Mouse (Mus musculus): ENCODE data around the gene G430095P16Rik. TPM values are rescaled to one million over a fixed set of nuclear protein-coding genes. Genes with fewer than 3 reads are reported as not detected.

Gene G430095P16Rik
- polyA plus RNA-seq, 1 experiment from 2014 or later: 4.8 TPM

DNA sequence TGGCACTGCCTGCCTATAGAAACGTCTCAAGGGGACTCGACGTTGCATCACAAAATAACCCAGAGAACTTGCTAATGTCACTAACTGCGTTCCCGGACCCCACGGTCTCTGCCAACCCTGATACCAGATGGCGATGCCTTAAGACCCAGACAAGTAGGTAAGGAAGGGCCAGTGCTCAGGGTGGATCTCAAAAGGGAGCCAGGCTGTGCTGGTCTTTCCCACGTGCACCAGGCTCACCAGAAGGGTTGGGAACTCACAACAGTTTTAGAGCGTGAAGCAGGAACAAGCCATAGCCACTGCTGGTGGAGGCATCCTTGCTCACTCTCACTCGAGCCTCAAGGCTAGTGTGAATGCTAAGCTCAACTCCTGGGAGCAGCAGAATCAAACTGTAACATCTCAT, 44.4 kb downstream of the G430095P16Rik start:
- Histone ChIP-seq H3K4me1 (ENCODE audit: insufficient read depth) (peaks cover 2% of the 10 kb centered on the region), H3K4me3 (ENCODE audit: low read depth, low read length) (no peak overlapping the region), H3K9me3 (ENCODE audit: low read length) (no peaks in the 10 kb centered on the region), H3K27ac (ENCODE audit: low read depth) (no peak overlapping the region), H3K4me2 (ENCODE audit: low read depth, low read length) (no peak overlapping the region), H3K9ac (replicated peaks) (no peak overlapping the region), H3K27me3 (ENCODE audit: insufficient read depth, low read length) (peaks cover 13% of the 10 kb centered on the region), H3K36me3 (replicated peaks; ENCODE audit: insufficient read depth, low read length) (no peaks in the 10 kb centered on the region)
- WGBS (ENCODE audit: insufficient replicate concordance): 81% methylated on average over 10 of the region's 10 CpGs
- DNase-seq (no peak), ATAC-seq (no peak)
- no peak for TF ChIP-seq CTCF (IDR thresholded peaks at IDR 0.05; ENCODE audit: low read depth)
- no peak for TF ChIP-seq EP300 (IDR thresholded peaks at IDR 0.05; ENCODE audit: low read depth)

DNA sequence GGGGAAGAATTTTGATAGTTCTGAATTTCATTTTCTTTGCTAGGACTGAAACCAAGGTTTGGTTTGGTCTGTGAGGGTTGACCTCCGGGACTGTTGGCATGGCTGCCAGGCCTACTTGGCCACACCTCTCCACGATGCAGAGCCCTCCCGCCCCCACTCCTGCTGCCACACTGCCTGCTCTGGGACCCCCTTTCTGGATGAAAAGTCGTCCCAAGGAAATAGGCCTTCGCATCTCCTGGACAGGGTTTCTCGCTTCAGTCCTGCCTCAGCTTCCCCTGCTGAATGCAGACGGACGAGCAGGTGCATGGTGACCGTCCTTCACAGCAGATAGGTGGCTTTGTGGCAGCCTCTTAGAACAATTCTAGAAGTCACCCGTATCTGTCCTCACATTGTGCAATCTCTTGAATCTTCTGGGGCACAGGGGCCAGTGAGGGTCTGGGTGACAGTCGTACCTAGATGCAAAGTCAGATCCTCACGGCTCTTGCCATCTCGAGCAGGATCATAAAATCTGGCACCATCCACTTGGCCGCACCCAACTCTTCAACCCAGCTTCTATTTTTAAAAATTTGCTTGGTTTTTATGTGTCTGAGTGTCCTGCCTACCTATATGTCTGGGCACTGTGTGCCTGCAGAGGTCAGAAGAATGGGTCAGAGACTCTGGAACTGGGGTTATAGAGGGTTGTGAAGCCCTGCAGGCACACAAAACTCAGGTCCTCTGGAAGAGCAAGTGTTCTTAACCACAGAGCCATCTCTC, 45.7 kb downstream of the G430095P16Rik start:
- ATAC-seq: no peak
- Histone ChIP-seq H3K9ac (replicated peaks) (no peak overlapping the region), H3K27ac (ENCODE audit: low read depth) (no peak overlapping the region), H3K4me3 (ENCODE audit: low read depth, low read length) (no peak overlapping the region), H3K27me3 (ENCODE audit: insufficient read depth, low read length) (peaks cover 19% of the 10 kb centered on the region), H3K9me3 (ENCODE audit: low read length) (no peaks in the 10 kb centered on the region), H3K36me3 (replicated peaks; ENCODE audit: insufficient read depth, low read length) (no peaks in the 10 kb centered on the region), H3K4me1 (ENCODE audit: insufficient read depth) (peaks cover 5% of the 10 kb centered on the region), H3K4me2 (ENCODE audit: low read depth, low read length) (no peak overlapping the region)
- 83% methylated on average over 14 of the region's 14 CpGs for WGBS (ENCODE audit: insufficient replicate concordance)
- DNase-seq: no peak
- no peak for TF ChIP-seq EP300 (IDR thresholded peaks at IDR 0.05; ENCODE audit: low read depth)
- TF ChIP-seq CTCF (IDR thresholded peaks at IDR 0.05; ENCODE audit: low read depth): no peak

DNA sequence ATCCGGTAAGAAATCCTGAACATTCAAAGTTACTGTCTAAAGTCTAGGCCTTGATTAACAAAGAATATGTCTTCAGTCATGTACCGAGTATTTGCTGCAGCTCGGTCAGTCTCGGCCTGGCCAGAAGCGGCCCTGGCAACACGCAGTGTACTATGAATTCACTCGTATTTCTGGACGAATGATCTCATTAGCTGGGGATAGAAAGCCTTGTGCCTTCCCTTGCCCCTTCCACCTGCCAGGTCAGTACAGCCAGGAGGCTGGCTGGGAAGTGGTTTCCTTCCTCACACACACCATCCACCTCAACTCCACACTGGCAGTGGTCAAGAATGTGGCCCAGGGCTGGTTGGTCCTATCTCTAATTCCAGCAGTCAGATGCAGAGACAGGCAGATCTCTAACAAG, 46.5 kb downstream of the G430095P16Rik start:
- Histone ChIP-seq H3K9ac (replicated peaks) (no peak overlapping the region), H3K9me3 (ENCODE audit: low read length) (no peaks in the 10 kb centered on the region), H3K36me3 (replicated peaks; ENCODE audit: insufficient read depth, low read length) (no peaks in the 10 kb centered on the region), H3K4me3 (ENCODE audit: low read depth, low read length) (no peak overlapping the region), H3K27me3 (ENCODE audit: insufficient read depth, low read length) (peaks cover 27% of the 10 kb centered on the region), H3K27ac (ENCODE audit: low read depth) (no peak overlapping the region), H3K4me1 (ENCODE audit: insufficient read depth) (peaks cover 7% of the 10 kb centered on the region), H3K4me2 (ENCODE audit: low read depth, low read length) (no peak overlapping the region)
- ATAC-seq: no peak
- 94% methylated on average over 8 of the region's 8 CpGs for WGBS (ENCODE audit: insufficient replicate concordance)
- TF ChIP-seq EP300 (IDR thresholded peaks at IDR 0.05; ENCODE audit: low read depth) (no peak), CTCF (IDR thresholded peaks at IDR 0.05; ENCODE audit: low read depth) (no peak)
- DNase-seq: no peak

DNA sequence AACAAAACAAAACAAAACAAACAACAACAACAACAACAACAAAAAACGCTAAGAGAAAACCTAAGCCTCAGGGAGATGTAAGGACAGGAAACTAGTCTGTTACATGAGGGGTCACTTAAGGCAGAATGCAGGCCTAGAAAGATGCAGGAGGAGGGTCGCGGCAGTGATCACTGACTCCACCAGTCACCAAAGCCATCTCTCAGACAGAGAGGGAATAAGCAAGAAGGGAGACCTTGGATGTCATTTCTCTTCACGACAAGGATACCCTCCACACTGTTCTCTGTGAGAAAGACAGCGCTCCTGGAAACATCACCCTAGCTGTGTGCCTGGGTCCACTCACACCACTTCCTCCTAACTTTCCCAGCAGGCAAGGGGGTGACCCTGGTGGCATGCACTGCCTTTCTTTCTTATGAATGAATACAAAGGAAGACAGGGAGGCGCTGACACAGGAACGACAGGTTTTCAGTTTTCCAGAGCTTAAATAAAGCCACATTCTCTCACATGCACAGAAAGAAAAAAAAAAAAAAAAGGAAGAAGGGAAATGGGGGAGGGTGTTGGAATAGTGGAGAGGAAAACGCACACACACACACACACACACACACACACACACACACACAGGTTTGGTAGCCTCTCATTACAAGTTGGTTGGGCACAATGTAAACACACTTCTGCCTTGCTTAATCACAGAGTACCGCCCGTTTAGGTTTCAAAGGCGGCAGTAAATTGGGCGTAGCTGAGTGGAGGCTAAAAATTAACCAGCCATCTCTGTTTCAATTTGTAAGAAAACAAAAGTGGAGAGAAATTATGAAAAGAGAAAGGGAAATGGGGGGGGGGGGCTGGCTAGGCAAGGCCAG, 47.5 kb downstream of the G430095P16Rik start:
- Histone ChIP-seq H3K9me3 (ENCODE audit: low read length) (no peaks in the 10 kb centered on the region), H3K4me2 (ENCODE audit: low read depth, low read length) (no peak overlapping the region), H3K4me1 (ENCODE audit: insufficient read depth) (peaks cover 9% of the 10 kb centered on the region), H3K4me3 (ENCODE audit: low read depth, low read length) (no peak overlapping the region), H3K36me3 (replicated peaks; ENCODE audit: insufficient read depth, low read length) (no peaks in the 10 kb centered on the region), H3K9ac (replicated peaks) (no peak overlapping the region), H3K27me3 (ENCODE audit: insufficient read depth, low read length) (peaks cover 35% of the 10 kb centered on the region), H3K27ac (ENCODE audit: low read depth) (no peak overlapping the region)
- 55% methylated on average over 12 of the region's 12 CpGs for WGBS (ENCODE audit: insufficient replicate concordance)
- no peak for TF ChIP-seq EP300 (IDR thresholded peaks at IDR 0.05; ENCODE audit: low read depth)
- TF ChIP-seq CTCF (IDR thresholded peaks at IDR 0.05; ENCODE audit: low read depth): no peak
- ATAC-seq: peak; percentile 86
- DNase-seq: peak; percentile 51

DNA sequence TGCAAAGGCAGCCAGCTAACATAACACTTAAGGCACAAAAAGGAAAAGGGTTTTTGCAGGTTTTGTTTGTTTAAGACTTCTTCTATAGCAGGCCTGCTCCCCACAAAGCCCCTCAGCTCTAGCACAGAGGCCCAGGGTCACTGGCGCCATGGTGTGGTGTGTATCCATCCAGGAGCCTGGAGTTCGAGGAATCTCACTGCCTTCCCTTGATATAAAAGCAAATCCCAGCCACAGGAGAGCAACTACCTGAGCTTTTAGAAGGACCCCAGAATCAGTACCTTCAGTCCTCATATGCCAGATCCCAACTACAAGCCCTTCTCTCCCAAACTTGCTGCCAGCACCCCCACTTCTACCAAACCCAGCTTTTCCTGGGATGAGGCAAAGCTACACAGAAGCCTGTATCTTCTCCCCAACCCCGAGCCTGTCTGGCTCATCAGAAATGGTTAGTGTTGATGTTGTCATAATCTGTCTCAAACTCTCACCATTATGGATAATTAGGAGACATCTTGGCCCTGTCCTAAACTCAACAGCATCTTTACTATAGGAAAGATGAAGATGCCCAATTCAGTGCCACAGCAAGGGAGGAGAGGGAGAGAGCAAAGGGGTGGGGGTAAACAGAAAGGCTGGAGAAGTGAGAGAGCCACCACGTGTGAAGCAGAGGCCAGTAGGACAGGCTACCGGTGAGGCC, 48.3 kb downstream of the G430095P16Rik start:
- DNase-seq (no peak), ATAC-seq (no peak)
- Histone ChIP-seq H3K4me3 (ENCODE audit: low read depth, low read length) (no peak overlapping the region), H3K36me3 (replicated peaks; ENCODE audit: insufficient read depth, low read length) (no peaks in the 10 kb centered on the region), H3K4me2 (ENCODE audit: low read depth, low read length) (no peak overlapping the region), H3K27me3 (ENCODE audit: insufficient read depth, low read length) (peaks cover 43% of the 10 kb centered on the region), H3K9ac (replicated peaks) (no peak overlapping the region), H3K4me1 (ENCODE audit: insufficient read depth) (peaks cover 9% of the 10 kb centered on the region), H3K27ac (ENCODE audit: low read depth) (no peak overlapping the region), H3K9me3 (ENCODE audit: low read length) (no peaks in the 10 kb centered on the region)
- 43% methylated on average over 5 of the region's 5 CpGs for WGBS (ENCODE audit: insufficient replicate concordance)
- no peak for TF ChIP-seq EP300 (IDR thresholded peaks at IDR 0.05; ENCODE audit: low read depth)
- no peak for TF ChIP-seq CTCF (IDR thresholded peaks at IDR 0.05; ENCODE audit: low read depth)

DNA sequence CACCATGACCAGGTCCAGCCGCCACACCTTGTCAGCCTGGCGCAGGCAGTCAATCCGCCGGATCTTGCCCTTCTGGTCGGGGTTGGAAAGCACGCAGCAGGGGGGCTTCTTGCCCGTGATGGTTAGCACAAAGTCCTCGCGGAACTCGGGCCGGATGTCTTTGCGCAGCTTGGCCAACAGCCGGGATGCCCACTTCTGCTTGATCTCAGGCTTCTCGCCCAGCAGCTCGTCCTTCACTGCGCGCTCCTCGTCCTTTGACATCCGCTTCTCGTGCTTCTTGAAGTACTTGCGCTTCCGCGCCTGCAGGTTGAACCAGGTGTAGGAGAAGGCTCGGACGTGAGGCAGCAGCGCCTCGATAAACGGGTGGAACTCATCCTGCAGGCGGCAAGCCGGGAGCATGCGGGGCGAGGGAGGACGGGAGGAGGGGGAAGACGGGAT, 49.2 kb downstream of the G430095P16Rik start:
- 25% methylated on average over 34 of the region's 34 CpGs for WGBS (ENCODE audit: insufficient replicate concordance)
- Histone ChIP-seq H3K4me3 (ENCODE audit: low read depth, low read length) (no peak overlapping the region), H3K9ac (replicated peaks) (no peak overlapping the region), H3K36me3 (replicated peaks; ENCODE audit: insufficient read depth, low read length) (no peaks in the 10 kb centered on the region), H3K4me1 (ENCODE audit: insufficient read depth) (peaks cover 9% of the 10 kb centered on the region), H3K4me2 (ENCODE audit: low read depth, low read length) (no peak overlapping the region), H3K27me3 (ENCODE audit: insufficient read depth, low read length) (peaks cover 48% of the 10 kb centered on the region), H3K27ac (ENCODE audit: low read depth) (no peak overlapping the region), H3K9me3 (ENCODE audit: low read length) (no peaks in the 10 kb centered on the region)
- no peak for ATAC-seq
- TF ChIP-seq CTCF (IDR thresholded peaks at IDR 0.05; ENCODE audit: low read depth): no peak
- TF ChIP-seq EP300 (IDR thresholded peaks at IDR 0.05; ENCODE audit: low read depth): no peak
- no peak for DNase-seq

Data from liver, postnatal 0 days (tissue).